Mouse (Mus musculus) heart, postnatal 36 days (tissue): ENCODE measurements around the gene Tbc1d30. TPM values are rescaled to one million over a fixed set of nuclear protein-coding genes. Genes with fewer than 3 reads are reported as not detected.
A peak's percentile ranks its signal among the peaks of the same experiment; 100 is the strongest.

Source experiments
- DNase-seq, 2 experiments: peaks; one replicate each; pipeline ENCODE4 v3.0.0; 2021 to 2022
- intact Hi-C: fragments of 180-260 bp; cut with DNase I; formaldehyde crosslinking; loops from one replicate; pipeline ENCODE4 v1.15.1; 2025
- total RNA-seq, 2 experiments: library from RNA; stranded (reverse); gene quantifications; 2 replicates each; pipeline ENCODE4 v1.2.3; 2021

Gene Tbc1d30
- total RNA-seq, 2 experiments from 2014 or later: 2.8 to 3.0 TPM

DNA sequence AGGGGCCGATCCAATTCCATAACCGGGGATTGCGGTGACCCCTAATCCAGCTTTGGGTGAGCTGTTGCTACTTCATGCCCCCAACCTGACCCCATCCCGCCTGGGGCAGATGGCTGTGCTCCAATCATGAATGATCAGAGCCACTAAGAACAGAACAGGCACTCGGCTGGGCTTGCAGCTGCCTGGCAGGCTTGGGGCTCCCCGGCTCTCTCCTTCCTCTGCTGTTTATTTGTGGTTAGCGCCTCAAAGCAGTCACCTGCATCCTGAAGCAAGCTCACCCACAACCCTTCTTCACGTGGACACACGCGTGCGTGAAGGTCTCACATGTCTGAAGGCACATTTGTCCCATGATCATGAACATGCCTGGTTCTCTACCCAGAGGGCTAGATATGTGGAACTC is 68.6 kb downstream of the Tbc1d30 start:
- intact Hi-C loops: no loop called here
- DNase-seq: no peak

DNA sequence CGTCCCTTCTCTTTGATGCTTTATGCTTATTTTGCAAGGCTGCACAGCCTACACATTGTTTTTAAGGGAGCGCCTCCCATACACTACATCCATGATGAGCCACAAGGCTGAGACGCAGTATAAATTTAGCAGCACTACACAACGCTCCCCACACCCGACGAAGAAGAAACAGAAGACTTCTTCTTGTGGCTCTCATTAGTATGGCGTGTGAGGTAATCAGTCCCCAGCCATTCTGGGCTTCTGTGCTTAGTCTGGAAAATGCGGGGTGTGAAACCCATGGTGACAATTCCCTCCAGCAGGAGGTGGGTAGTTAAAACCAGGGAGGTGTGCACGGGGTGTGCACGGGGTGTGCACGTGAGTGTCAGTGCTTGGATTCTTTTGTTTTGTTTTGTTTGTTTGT is 70.1 kb downstream of the Tbc1d30 start:
- no peak for DNase-seq
- intact Hi-C loops: no loop called here

DNA sequence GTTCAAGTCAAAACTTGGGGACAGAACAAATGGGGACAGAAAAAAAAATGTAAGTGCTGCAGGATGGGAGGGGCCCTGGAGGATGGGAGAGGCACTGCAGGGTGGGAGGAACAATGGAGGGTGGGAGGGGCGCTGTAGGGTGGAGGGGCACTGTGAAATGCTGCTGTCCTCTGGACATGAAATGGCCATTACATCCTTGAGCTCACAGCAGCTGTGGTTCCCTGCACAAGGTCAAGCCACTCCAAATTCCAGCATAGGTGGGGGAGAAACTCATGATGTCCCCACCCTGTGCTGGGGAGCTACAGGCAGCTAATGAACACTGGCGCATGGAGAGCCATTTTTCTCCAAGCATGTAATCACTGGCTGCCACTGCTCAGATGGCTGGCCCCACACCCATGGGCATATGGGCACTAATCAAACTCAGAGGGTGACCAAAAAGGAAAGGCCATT is 74.0 kb downstream of the Tbc1d30 start:
- DNase-seq: no peak
- intact Hi-C loops: no loop called here

DNA sequence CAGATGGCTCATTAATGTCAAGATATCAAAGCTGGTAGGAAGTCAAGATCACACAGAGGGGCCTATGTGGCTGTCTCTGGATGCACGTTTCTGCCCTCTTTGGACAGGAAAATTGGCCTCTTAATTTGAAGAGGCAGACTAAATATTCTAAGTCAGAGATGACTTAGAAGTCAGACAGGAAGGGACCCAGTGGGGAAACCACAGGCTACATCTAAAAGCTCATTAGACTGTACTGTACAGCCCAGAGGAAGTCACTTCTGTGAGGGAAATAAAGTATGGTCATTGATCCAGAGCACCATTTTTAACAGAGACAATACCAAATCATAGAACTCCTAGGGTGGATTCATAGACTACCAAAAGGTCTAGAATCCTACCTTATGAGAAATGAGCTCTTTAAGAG is 76.1 kb downstream of the Tbc1d30 start:
- no peak for DNase-seq
- intact Hi-C loops: no loop called here

DNA sequence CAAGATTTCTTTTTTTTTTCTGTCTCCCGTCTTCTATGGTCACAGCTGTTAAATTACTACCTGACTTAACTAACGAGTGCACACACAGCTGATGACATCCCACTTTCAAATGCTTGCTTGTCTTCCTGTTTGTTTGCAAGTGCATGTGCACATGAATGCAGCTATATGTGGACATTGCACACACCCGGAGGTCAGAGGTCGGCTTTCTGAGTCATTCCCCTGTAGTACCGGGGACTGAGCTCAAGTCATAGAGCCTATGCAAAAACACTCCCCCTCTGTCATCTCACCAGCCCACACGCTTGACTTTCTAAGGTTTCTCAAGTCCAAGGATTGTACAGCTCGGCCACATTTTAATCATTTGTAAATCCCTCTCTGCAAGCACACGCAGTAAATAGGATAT is 80.1 kb downstream of the Tbc1d30 start:
- intact Hi-C loops: no loop called here

DNA sequence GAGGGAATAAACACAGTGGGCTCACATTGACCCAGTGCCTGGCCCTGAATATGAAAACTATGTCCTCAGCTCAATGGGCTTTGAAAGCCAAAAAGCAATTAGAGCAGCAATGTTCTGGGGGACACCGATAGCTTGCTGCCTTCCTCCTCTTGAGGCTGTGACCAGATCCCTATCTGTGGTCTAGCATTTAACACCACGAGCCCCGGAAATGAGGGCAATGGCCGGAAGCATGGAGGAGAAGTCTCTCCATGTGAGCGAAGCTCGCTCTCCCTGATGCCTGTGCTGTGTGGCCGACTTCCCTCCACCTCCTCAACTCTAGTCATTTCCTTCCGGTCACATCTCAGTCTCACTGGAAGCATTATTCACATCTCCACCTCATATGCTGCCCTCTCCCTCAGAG is 82.3 kb downstream of the Tbc1d30 start:
- intact Hi-C loops: no loop called here
- DNase-seq: no peak

More for the DNA sequence above, 80.1 kb downstream of the Tbc1d30 start:
- no peak for DNase-seq

DNA sequence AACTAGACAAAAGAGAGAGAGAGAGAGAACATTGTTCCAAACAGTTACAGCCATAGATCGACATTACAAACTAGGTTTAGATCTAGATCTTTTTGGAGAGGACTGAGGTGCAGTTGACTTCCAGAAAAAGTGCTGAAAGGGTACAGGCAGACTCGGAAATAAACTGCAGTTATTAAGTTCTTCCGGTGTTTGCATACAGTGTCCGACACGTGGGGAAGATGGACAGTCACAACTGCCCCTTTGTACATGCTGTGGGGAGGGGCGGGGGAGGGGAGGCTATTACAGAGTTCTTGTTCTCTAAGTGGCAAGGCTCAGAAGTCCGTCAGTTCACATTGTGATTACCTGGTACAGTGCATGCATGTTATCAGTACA is 86.9 kb downstream of the Tbc1d30 start:
- no peak for DNase-seq
- intact Hi-C loops: no loop called here

DNA sequence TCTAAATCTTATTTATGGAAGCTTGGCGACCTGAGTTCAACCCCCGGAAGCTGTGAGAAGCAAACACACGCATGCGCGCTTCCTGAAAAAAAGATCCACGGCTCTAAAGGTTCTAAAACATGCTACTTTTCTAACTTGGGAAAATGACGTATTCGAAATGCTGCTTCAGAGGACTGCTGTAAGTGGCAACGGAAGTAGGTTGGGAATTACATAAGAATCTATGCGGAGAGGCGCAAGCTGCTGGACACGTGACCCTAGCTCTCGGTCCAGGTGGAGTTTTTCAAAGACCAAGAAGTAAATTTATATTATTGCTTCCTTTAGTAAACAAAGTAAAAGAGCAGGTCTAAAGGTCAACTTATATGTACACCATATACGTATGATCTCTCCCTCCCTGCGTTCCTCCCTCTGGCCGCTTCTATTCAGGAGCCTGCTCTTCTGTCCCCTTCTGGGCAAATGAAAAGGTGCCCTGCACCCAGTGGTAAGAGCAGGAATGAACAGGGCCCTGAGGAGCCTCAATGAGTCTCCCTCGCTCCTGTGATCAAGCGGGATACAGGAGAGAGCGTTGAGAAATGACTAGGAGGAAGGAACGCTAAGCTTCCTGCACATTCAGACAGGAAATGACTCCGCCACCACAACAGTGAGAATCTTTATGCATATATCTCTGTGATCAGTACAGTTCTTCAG is 87.4 kb downstream of the Tbc1d30 start:
- DNase-seq: no peak
- intact Hi-C loops: no loop called here

DNA sequence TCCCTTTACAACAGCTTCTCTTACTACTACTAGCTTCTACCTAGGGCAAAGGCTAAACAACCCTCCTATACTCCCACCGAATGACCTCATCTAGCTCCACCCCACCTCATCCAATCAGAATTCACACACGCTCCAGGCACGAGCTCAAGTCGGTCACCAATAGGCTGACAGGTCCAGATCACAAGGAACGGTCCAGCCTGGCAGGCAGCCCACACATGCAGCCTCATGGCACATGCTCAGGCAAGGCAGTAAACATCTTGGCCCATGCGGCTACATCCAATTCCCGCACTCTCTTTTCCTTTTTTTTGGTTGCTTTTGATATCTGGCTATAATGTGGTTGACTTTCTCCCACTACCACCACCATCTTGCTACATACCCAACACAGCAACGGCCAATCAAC is 88.9 kb downstream of the Tbc1d30 start:
- no peak for DNase-seq
- intact Hi-C loops: no loop called here

DNA sequence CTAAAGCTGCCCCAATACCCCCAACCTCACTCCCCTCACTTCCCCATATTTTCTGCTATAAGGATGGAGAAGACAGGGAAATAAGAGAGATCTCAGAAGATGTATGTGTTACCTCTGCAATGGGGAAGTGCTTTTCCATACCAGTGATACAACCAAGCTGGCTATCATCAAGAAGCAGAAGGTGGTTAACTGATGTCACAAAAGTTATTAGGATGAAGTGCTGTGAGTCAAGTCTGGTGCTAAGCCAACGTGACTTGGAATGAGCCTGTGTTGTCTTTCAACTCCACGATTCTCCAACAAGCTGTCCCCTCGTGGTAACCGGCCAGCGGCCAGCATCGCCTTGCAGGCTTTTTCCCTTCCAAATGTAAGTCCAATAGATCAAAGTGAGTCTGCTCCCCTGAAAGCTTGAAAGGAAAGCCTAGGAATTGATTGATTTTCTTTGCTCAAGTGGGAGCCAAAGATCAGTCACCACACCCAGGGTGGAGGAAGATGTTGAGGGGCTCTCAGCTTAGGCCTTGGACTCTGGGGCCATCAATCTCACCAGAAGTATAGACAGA is 90.0 kb downstream of the Tbc1d30 start:
- intact Hi-C loops: no loop called here
- DNase-seq: no peak

DNA sequence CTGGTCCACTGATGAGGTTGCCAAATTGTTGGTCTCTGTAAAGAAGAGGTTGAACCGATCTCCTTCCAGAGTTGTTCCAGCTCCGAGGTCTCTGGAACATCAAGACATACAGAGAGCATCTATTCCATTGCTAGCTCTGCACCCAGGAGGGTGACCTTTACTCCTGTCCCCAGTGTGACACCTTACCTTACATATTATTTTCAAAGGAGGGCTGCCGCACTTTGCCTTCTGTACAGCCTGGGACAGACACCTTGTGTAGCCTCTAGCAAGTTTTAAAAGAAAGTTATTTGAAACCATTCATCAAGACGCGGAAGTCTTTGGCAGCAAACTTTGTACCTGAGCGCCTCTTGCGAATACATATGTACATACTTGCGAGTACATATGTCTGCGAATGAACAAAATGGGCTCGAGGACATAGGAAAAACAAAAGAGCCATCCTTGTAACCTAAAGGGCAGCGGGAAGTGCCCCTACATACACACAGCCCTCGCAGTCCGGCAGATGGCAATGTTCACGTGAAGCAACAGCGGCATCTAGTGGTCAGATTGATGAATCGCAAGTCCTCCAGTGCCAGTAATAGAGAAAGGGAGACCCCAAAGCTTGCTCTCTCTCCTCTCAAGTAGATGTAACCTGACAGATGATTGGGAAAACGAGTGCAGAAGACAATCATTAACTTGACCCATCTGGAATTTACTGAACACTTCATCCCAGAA is 94.8 kb downstream of the Tbc1d30 start:
- intact Hi-C loops: loop anchor here (1.0 to 5.0 kb wide), 5 partner anchors 132 to 1009 kb away; partner anchors contain the start of gene Wif1
- peak; percentile 69 for DNase-seq

DNA sequence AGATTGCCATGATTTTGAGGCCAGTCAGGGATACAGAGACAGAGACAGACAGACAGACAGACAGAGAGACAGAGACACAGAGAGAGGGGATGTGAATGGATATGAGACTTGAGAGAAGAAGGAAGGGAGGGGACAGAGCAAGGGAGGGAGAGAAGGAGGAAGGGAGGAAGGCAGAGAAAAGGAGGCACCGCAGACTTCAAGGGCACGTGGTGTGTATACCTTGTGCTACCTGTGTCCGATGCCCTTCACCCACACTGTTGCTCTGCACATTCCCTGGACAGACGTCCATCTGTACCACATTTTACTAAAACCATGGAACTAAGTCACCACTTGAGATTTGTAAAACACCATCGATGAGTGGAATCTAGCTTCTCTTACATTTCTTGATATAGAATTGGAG is 95.6 kb downstream of the Tbc1d30 start:
- DNase-seq: no peak
- intact Hi-C loops: loop anchor here (5.0 kb wide), 2 partner anchors 383 to 1008 kb away; no protein-coding TSS in a partner anchor

DNA sequence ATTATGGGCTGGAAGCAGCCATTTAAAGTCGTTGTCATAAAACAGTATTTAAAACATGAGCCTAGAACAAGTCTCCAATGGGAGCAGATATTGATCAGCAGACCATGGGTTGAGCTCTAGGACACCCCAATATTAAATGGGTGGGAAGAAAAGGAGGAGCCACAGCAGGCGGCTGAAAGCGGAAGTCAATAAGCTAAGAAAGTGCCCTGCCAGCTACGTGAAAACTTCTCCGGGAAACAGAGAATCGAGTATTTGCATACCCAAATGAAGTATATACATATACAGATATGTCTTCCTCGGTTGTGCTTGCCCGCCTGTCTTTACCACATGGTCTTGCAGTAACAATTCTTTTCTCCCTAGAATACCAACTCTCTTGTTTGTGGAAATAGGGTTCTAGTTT is 96.7 kb downstream of the Tbc1d30 start:
- intact Hi-C loops: no loop called here

DNA sequence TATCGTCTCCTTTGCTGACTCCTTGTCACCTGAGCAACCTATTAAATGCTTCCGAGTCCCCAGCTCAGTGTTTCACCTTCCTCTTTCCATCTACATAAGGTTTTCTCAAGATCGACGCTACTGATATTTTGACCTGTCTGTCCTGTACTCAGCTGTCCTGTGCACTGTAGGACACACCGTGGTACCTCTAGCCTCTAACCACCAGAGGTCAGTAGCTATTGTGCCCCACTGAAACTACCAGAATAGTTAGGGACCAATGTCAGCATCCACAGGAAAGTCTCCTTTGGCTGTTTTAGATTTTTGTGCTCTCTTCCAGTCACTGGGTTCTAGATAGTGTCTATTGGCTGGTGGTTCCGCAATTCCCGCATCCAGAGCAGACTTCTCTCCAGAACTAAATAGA is 98.3 kb downstream of the Tbc1d30 start:
- intact Hi-C loops: no loop called here

More for the DNA sequence above, 96.7 kb downstream of the Tbc1d30 start:
- no peak for DNase-seq

DNA sequence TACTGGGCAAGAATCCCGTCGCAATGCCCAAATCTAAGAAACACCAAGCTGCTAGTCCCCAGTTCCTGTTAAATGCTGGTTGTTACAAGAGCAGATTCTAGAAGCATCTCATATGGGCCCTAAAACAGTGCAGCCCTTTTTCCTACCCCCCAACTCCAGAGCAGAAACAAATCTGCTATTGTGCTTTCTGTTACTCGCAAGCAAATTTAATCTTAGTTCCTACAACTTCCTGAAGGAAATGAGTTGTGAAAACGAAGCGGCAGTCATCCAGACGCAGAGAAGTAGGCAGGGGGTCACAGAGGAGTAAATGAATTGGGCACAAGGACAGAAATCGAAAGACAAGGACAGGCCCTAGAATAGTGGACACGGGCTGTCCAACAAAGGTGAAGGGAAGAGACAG is 99.9 kb downstream of the Tbc1d30 start:
- DNase-seq: no peak
- intact Hi-C loops: no loop called here

More for the DNA sequence above, 98.3 kb downstream of the Tbc1d30 start:
- no peak for DNase-seq

DNA sequence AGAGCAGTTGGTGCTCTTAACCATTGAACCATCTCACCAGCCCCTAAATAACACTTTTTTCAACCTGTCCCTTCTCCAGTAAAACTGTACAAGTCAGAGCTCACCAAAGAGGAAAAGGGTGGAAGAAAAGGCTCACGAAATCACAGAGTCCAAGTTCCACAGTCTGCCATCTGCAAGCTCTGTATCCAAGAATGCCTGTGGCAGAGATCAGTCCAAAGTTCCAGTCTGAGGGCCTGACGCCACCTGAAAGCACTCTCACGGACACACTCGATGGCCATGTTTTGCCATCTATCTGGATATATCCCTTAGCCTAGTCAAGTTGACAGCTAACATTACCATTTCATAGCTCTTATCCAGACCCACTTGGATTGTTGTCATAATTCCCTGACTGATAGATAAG is 101.3 kb downstream of the Tbc1d30 start:
- intact Hi-C loops: no loop called here
- DNase-seq: no peak

DNA sequence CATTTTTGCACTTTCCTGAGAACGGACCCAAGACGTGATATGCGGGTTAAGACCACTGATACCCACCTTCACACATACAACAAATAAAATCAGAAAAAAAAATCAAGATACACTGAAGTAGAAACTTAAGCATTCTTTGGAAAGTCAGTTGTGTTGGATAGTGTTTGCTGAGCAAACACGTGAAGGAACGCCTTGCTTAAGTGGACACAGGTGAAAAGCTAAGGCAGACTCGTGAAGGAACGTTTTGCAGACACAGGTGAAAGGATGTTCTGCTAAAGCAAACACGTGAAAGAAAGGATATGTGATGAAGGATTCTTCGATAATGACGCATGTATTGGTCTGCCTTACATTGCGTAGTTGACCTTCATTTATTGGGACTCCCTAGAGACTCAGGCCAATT is 103.5 kb downstream of the Tbc1d30 start:
- intact Hi-C loops: no loop called here
- no peak for DNase-seq

DNA sequence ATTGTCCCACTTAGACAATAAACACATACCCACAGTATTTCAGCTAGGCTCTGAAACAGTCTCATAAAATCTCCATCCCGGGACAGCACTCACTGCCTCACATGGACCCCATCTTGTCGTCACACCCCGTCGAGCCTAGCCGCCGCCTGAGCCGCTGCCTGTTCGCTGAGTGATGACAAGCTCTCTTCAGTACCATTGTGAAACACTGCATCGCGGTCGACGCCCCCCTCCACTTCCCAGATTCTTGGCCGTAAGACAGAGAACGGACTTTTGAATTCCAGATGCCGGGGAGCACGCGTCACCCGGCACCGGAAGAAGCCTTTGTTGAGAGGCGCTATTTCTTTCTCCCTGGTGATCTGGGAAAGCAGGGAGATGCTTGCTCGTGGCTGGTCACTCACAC is 104.1 kb downstream of the Tbc1d30 start:
- intact Hi-C loops: no loop called here
- peak; percentile 14 to 37 for DNase-seq

DNA sequence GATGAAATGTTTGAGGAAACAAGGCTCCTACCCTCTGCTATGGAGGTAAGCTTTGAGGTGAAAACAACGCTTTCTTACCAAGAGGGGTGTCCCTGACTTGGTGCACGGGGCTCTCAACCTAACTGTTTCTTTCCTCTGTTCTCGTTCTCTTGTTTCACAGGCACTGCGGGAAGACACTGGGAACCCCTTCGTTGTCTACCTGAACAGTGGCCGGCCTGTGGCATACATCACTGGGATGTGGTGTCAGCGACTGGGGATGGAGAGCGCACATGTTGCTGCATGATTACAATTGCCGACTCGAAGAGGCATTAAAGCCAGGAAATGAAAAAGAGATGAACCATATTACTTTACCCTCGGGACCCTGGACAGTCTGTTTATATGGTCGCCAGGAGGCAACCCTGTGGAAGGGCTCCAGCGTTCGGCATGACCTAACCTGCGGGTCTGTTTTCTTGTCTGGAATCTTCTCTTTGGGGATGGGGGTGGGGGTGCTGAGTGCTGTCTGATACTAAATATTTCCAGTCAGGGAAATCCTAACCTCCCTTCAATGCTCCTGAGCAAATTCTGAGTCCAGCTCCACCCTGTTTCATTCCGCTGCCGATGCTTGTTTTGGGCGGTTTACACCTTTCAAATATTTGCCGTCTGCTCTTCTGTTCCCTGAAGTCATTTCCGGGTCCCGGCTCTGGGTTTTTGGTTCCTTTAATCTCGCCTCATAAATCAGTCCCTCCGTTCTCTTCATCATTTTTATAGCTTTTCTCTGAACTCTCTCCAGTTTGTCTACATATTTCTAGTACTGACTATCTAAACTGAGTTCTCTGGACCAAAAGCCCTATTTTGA is 107.5 kb downstream of the Tbc1d30 start:
- intact Hi-C loops: no loop called here
- DNase-seq: no peak

DNA sequence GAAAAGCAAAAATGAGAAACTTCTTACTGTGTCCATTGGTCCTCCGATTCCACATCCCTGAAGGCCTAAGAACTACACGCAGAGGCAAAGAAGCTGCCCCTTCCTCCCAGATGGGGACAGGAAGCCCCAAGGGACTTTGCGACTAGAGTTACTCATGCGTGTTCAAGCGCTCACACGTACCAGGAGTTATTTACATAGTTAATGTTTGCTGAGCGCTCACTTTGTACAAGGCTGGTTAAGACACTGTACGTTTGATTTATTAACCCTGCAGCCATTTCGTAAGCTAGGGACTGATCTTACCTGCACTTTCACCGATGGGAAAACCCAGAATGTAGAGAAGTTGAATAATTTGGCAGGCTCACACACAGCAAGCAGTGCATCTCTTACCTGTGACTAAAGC is 108.5 kb downstream of the Tbc1d30 start:
- no peak for DNase-seq
- intact Hi-C loops: no loop called here

DNA sequence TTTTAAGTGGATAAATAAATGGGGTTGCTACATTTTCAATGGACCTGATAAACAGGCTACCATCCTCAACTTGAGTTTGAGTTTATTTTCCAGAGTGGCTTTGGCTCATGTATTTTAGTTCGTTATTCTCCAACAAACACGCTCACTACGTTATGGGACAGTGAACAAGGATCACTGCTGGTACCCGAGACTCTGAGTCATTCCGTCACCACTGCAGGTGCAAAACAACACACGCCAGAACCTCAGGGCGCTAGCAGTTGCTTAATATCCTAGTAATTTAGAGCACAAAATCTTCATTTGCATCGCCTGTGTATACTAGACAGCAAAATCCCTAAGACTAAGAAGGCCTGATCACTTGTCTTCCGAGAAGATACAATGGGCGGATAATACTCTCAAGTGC is 112.0 kb downstream of the Tbc1d30 start:
- DNase-seq: no peak
- intact Hi-C loops: no loop called here
